ENCODE assay signal across 26 mouse cellular contexts in the genomic region with DNA sequence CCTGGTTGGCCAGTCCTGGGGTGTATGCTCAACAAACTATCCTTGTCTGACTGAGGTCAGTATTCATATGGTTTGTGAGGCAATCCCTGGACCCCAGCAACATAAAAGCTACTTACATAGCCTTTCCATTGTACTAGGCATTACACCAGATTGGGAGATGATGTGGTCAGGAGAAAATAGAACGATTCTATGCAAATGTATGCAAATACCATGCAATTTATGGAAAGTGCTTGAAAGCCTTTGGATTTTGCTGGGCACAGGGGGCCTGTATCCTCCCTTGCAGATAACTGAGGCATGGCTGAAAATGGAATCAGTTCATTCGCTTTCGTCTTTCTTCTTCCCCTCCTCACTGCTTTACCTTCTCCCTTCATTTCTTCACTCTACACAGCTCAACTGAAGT. TPM values are rescaled to one million over a fixed set of nuclear protein-coding genes. Genes with fewer than 3 reads are reported as not detected.
DNase-seq lines count a peak whose midpoint lies in the region; ATAC-seq and TF ChIP-seq lines count a peak whose summit lies in the region.
"Had no signal": no experiment of that assay in that cellular context is flagged by ENCODE, and none has a peak within 500 bp of the region (broad histone marks: within the 10 kb centered on the region; RNA-seq: fewer than 3 reads in every experiment).

No protein-coding gene starts in this region.

- WGBS in midbrain, embryonic 13.5 days = 63% methylated on average over 3 of the region's 3 CpGs
- WGBS in midbrain, embryonic 15.5 days = 67% methylated on average over 3 of the region's 3 CpGs

- intact Hi-C loops in left cerebral cortex, adult 2 months (cut with DNase I) = loop anchor here (5.0 kb wide), 1 partner anchor 119 kb away; no protein-coding TSS in a partner anchor

- peak; percentile 37; the same call in 1 of the 2 replicates for ATAC-seq in midbrain, embryonic 13.5 days
- ATAC-seq in midbrain, embryonic 15.5 days (replicated peaks) = no peak
- ATAC-seq: forebrain, embryonic 13.5 days; forebrain, embryonic 15.5 days had no signal

- H3K9me3 ChIP-seq in midbrain, embryonic 13.5 days = no peaks in the 10 kb centered on the region
- no peaks in the 10 kb centered on the region for H3K9me3 ChIP-seq in midbrain, embryonic 15.5 days
- H3K9me3 ChIP-seq: embryonic facial prominence, embryonic 10.5 days; embryonic facial prominence, embryonic 12.5 days; forebrain, embryonic 13.5 days; forebrain, embryonic 15.5 days had no signal

- no peaks in the 10 kb centered on the region for H3K4me1 ChIP-seq in midbrain, embryonic 13.5 days (replicated peaks)
- no peaks in the 10 kb centered on the region for H3K4me1 ChIP-seq in midbrain, embryonic 15.5 days
- H3K4me1 ChIP-seq: embryonic facial prominence, embryonic 10.5 days; embryonic facial prominence, embryonic 12.5 days; forebrain, embryonic 13.5 days; forebrain, embryonic 15.5 days had no signal

- H3K36me3 ChIP-seq in midbrain, embryonic 13.5 days = no peaks in the 10 kb centered on the region
- H3K36me3 ChIP-seq in midbrain, embryonic 15.5 days (replicated peaks) = no peaks in the 10 kb centered on the region
- H3K36me3 ChIP-seq: embryonic facial prominence, embryonic 10.5 days; embryonic facial prominence, embryonic 12.5 days; forebrain, embryonic 15.5 days had no signal

- no peak overlapping the region for H3K4me3 ChIP-seq in left cerebral cortex, adult 2 months
- H3K4me3 ChIP-seq in midbrain, embryonic 13.5 days (replicated peaks) = no peak overlapping the region
- no peak overlapping the region for H3K4me3 ChIP-seq in midbrain, embryonic 15.5 days
- H3K4me3 ChIP-seq: embryonic facial prominence, embryonic 10.5 days; embryonic facial prominence, embryonic 12.5 days; forebrain, embryonic 13.5 days; forebrain, embryonic 15.5 days had no signal

- H3K9ac ChIP-seq in midbrain, embryonic 13.5 days (replicated peaks) = no peak overlapping the region
- H3K9ac ChIP-seq in midbrain, embryonic 15.5 days = no peak overlapping the region
- H3K9ac ChIP-seq: embryonic facial prominence, embryonic 12.5 days; forebrain, embryonic 13.5 days; forebrain, embryonic 15.5 days had no signal

- DNase-seq in left cerebral cortex, adult 2 months (ENCODE audit: extremely low spot score in 1 of 2, low spot score in 2 of 2) = no peak
- no peak for DNase-seq in left cerebral cortex, adult 18-20 months (ENCODE audit: low spot score in 2 of 2)
- peak; percentile 20 for DNase-seq in brain, adult 2 months (ENCODE audit: low read depth, low spot score)
- DNase-seq in telencephalon, adult 2 months (ENCODE audit: low read depth, low spot score) = peak; percentile 10
- DNase-seq in layer of hippocampus, postnatal 10 days (ENCODE audit: low spot score in 2 of 2) = no peak
- DNase-seq: adrenal gland, adult 2 months; adrenal gland, postnatal 10 days; adrenal gland, postnatal 25 days; cerebellum, adult 11-12 months; cerebellum, adult 2 months; cerebellum, adult 9-10 months; cerebellum, postnatal 10 days; cerebellum, postnatal 25 days had no signal

- no peaks in the 10 kb centered on the region for H3K27me3 ChIP-seq in midbrain, embryonic 13.5 days
- H3K27me3 ChIP-seq in midbrain, embryonic 15.5 days (replicated peaks) = no peaks in the 10 kb centered on the region
- H3K27me3 ChIP-seq: embryonic facial prominence, embryonic 12.5 days; forebrain, embryonic 13.5 days; forebrain, embryonic 15.5 days had no signal

- peak overlapping the region; percentile 5; the same call in 1 of the 2 replicates for H3K27ac ChIP-seq in left cerebral cortex, adult 2 months
- no peak overlapping the region for H3K27ac ChIP-seq in midbrain, embryonic 13.5 days
- H3K27ac ChIP-seq in midbrain, embryonic 15.5 days = no peak overlapping the region
- H3K27ac ChIP-seq: embryonic facial prominence, embryonic 10.5 days; embryonic facial prominence, embryonic 12.5 days; forebrain, embryonic 13.5 days; forebrain, embryonic 15.5 days had no signal

- TF ChIP-seq CTCF in left cerebral cortex, adult 2 months (IDR thresholded peaks at IDR 0.05) = no peak

- H3K4me2 ChIP-seq in midbrain, embryonic 13.5 days (replicated peaks) = no peak overlapping the region
- no peak overlapping the region for H3K4me2 ChIP-seq in midbrain, embryonic 15.5 days
- H3K4me2 ChIP-seq: embryonic facial prominence, embryonic 12.5 days; forebrain, embryonic 13.5 days; forebrain, embryonic 15.5 days had no signal

RNA-seq across cellular contexts. Expression of a gene that starts 18.4 kb away (rescaled TPM):
- not detected for total RNA-seq in left cerebral cortex, adult 2 months (2021)
- total RNA-seq in left cerebral cortex, adult 18-20 months (2021) = not detected
- polyA plus RNA-seq in midbrain, embryonic 13.5 days (2015; fragmentation: Nextera tagmentation; extraction: Ambion mirVana) = not detected in 2 replicates
- not detected in 2 replicates for polyA plus RNA-seq in midbrain, embryonic 15.5 days (2015; fragmentation: Nextera tagmentation; extraction: Ambion mirVana)
- not detected for total RNA-seq in layer of hippocampus, postnatal 10 days (2021)
- total RNA-seq: adrenal gland, adult 2 months; adrenal gland, postnatal 10 days; adrenal gland, postnatal 25 days; adrenal gland, postnatal 4 days; ES-E14; MEL had no signal
- polyA plus RNA-seq: adrenal gland, adult 2 months; C2C12; cerebellum, adult 2 months; cortical plate, adult 2 months; embryonic facial prominence, embryonic 10.5 days; embryonic facial prominence, embryonic 12.5 days; embryonic facial prominence, embryonic 14.5 days; forebrain, embryonic 11.5 days; forebrain, embryonic 13.5 days; forebrain, embryonic 15.5 days had no signal

RNA-seq across cellular contexts. Expression of a gene that starts 59.3 kb away (rescaled TPM):
- total RNA-seq in left cerebral cortex, adult 2 months (2021) = not detected
- not detected for total RNA-seq in left cerebral cortex, adult 18-20 months (2021)
- polyA plus RNA-seq in midbrain, embryonic 13.5 days (2015; fragmentation: Nextera tagmentation; extraction: Ambion mirVana) = not detected in 2 replicates
- polyA plus RNA-seq in midbrain, embryonic 15.5 days (2015; fragmentation: Nextera tagmentation; extraction: Ambion mirVana) = not detected in 2 replicates
- not detected for total RNA-seq in layer of hippocampus, postnatal 10 days (2021)
- total RNA-seq: adrenal gland, adult 2 months; adrenal gland, postnatal 10 days; adrenal gland, postnatal 25 days; adrenal gland, postnatal 4 days; ES-E14; MEL had no signal
- polyA plus RNA-seq: adrenal gland, adult 2 months; C2C12; cerebellum, adult 2 months; cortical plate, adult 2 months; embryonic facial prominence, embryonic 10.5 days; embryonic facial prominence, embryonic 12.5 days; embryonic facial prominence, embryonic 14.5 days; forebrain, embryonic 11.5 days; forebrain, embryonic 13.5 days; forebrain, embryonic 15.5 days had no signal

Comparison
In these comparisons a context has a peak if more than half of its experiments do, and no peak if none do; other contexts are left out.
1. DNase-seq: peak in brain, adult 2 months (single experiment) and telencephalon, adult 2 months (single experiment); none in left cerebral cortex, adult 2 months (0 of 2), left cerebral cortex, adult 18-20 months (0 of 2) and layer of hippocampus, postnatal 10 days (0 of 2).